Mouse (Mus musculus) heart, postnatal 0 days (tissue): ENCODE measurements at regions not wholly inside any gene's neighbourhood (a gene's known extent, or its start where the extent isn't known, plus 50 kb on each side); places are given as distances from the start of the nearest gene placed in this dataset.

ENCODE experiments used
- ATAC-seq: fragments of 200-750 bp; cut with Nextera tagmentation; 2 replicates; pipeline ENCODE4 v1.8.0; 2017; ENCODE audit warnings: low read depth, moderate number of reproducible peaks, moderate library complexity; ENCODE audit not compliant: insufficient read depth
- DNase-seq: peaks from one replicate; pipeline ENCODE4 v3.0.0-alpha.2; 2016; ENCODE audit warnings: low spot score
- H3K27ac ChIP-seq: fragments of 300-500 bp; sonication (generic); 2 replicates; pipeline ENCODE4 v1.5.1; 2014; ENCODE audit warnings: low read depth, mild to moderate bottlenecking
- H3K27me3 ChIP-seq: fragments of 300-500 bp; sonication (generic); 2 replicates; pipeline ENCODE4 v1.6.1; 2014; ENCODE audit warnings: low read length, mixed read lengths; ENCODE audit not compliant: control insufficient read depth, insufficient read depth
- H3K36me3 ChIP-seq: fragments of 300-500 bp; sonication (generic); replicated peaks from 2 replicates; pipeline ENCODE4 v1.6.1; 2014; ENCODE audit warnings: low read length, mixed read lengths; ENCODE audit not compliant: control insufficient read depth, insufficient read depth
- H3K4me1 ChIP-seq: fragments of 300-500 bp; sonication (generic); 2 replicates; pipeline ENCODE4 v1.6.1; 2014; ENCODE audit warnings: antibody characterized with exemption; ENCODE audit not compliant: control insufficient read depth, insufficient read depth
- H3K4me2 ChIP-seq: fragments of 300-500 bp; sonication (generic); 2 replicates; pipeline ENCODE4 v1.6.1; 2014; ENCODE audit warnings: low read depth, mild to moderate bottlenecking, low read length, moderate library complexity
- H3K4me3 ChIP-seq: fragments of 300-500 bp; sonication (generic); 2 replicates; pipeline ENCODE4 v1.5.1; 2014; ENCODE audit warnings: low read depth, low read length
- H3K9ac ChIP-seq: fragments of 300-500 bp; sonication (generic); replicated peaks from 2 replicates; pipeline ENCODE4 v1.6.1; 2014; ENCODE audit warnings: low read depth, low read length, mixed read lengths
- H3K9me3 ChIP-seq: fragments of 300-500 bp; sonication (generic); replicated peaks from 2 replicates; pipeline ENCODE4 v1.6.1; 2016; ENCODE audit warnings: low read length; ENCODE audit not compliant: control insufficient read depth
- CTCF ChIP-seq: IDR thresholded peaks from 2 replicates; pipeline ENCODE4 v1.5.1; 2016; ENCODE audit warnings: antibody characterized with exemption, control low read depth, low read depth
- EP300 ChIP-seq: IDR thresholded peaks from 2 replicates; pipeline ENCODE4 v1.6.1; 2016; ENCODE audit warnings: antibody characterized with exemption, low read depth
- WGBS: fragments of 180-500 bp; shearing (Covaris S2); extraction: QIAGEN DNeasy Blood & Tissue Kit; methylation state at CpG from one replicate; pipeline ENCODE4 v1.1.7; 2014; 5-methylcytosine and 5-hydroxymethylcytosine counted together

GRCm38 (mm10) chr8:7954851-7955250, 706.2 kb downstream of the Efnb2 start:
- DNase-seq: no peak
- H3K9ac ChIP-seq: no peak overlapping the region
- no peaks in the 10 kb centered on the region for H3K4me1 ChIP-seq
- no peak for TF ChIP-seq CTCF
- no peak for TF ChIP-seq EP300
- ATAC-seq: no peak
- no peaks in the 10 kb centered on the region for H3K36me3 ChIP-seq
- H3K4me2 ChIP-seq: no peak overlapping the region
- 80% methylated on average over 3 of the region's 3 CpGs for WGBS
- no peak overlapping the region for H3K4me3 ChIP-seq
- H3K27ac ChIP-seq: no peak overlapping the region
- no peaks in the 10 kb centered on the region for H3K27me3 ChIP-seq
- no peaks in the 10 kb centered on the region for H3K9me3 ChIP-seq

GRCm38 (mm10) chr8:7945966-7946775, 714.9 kb downstream of the Efnb2 start:
- Histone ChIP-seq H3K4me2 (no peak overlapping the region), H3K27me3 (no peaks in the 10 kb centered on the region), H3K36me3 (no peaks in the 10 kb centered on the region), H3K9ac (no peak overlapping the region), H3K4me3 (no peak overlapping the region), H3K27ac (no peak overlapping the region), H3K4me1 (no peaks in the 10 kb centered on the region), H3K9me3 (no peaks in the 10 kb centered on the region)
- WGBS: 78% methylated on average over 10 of the region's 10 CpGs
- TF ChIP-seq EP300 (no peak), CTCF (no peak)
- ATAC-seq (no peak), DNase-seq (no peak)

GRCm38 (mm10) chr8:7936596-7936995, 724.4 kb downstream of the Efnb2 start:
- no peak for DNase-seq
- TF ChIP-seq EP300 (no peak), CTCF (no peak)
- Histone ChIP-seq H3K4me2 (no peak overlapping the region), H3K4me1 (no peaks in the 10 kb centered on the region), H3K27ac (no peak overlapping the region), H3K9me3 (no peaks in the 10 kb centered on the region), H3K36me3 (no peaks in the 10 kb centered on the region), H3K27me3 (no peaks in the 10 kb centered on the region), H3K4me3 (no peak overlapping the region), H3K9ac (no peak overlapping the region)
- 83% methylated on average over 2 of the region's 2 CpGs for WGBS
- ATAC-seq: no peak

- H3K4me2 ChIP-seq: no peak overlapping the region
- WGBS: 61% methylated on average over 8 of the region's 8 CpGs
Observed at GRCm38 (mm10) chr8:7919416-7919815, 741.6 kb downstream of the Efnb2 start.

GRCm38 (mm10) chr8:7894338-7894737, 766.7 kb downstream of the Efnb2 start:
- Histone ChIP-seq H3K9me3 (no peaks in the 10 kb centered on the region), H3K27me3 (no peaks in the 10 kb centered on the region), H3K36me3 (no peaks in the 10 kb centered on the region), H3K9ac (no peak overlapping the region), H3K27ac (no peak overlapping the region), H3K4me1 (no peaks in the 10 kb centered on the region), H3K4me2 (no peak overlapping the region), H3K4me3 (no peak overlapping the region)
- no peak for DNase-seq
- no peak for TF ChIP-seq EP300
- TF ChIP-seq CTCF: no peak
- ATAC-seq: no peak
- 55% methylated on average over 3 of the region's 3 CpGs for WGBS

More at GRCm38 (mm10) chr8:7919416-7919815, 741.6 kb downstream of the Efnb2 start:
- H3K27ac ChIP-seq: no peak overlapping the region
- H3K9ac ChIP-seq: no peak overlapping the region
- ATAC-seq (no peak), DNase-seq (no peak)
- H3K4me1 ChIP-seq: no peaks in the 10 kb centered on the region
- no peaks in the 10 kb centered on the region for H3K9me3 ChIP-seq
- no peaks in the 10 kb centered on the region for H3K36me3 ChIP-seq
- TF ChIP-seq EP300 (no peak), CTCF (no peak)
- H3K27me3 ChIP-seq: no peaks in the 10 kb centered on the region
- no peak overlapping the region for H3K4me3 ChIP-seq

- DNase-seq: no peak
- ATAC-seq: no peak
Observed at GRCm38 (mm10) chr8:7853169-7853568, 807.9 kb downstream of the Efnb2 start.

More at GRCm38 (mm10) chr8:7853169-7853568, 807.9 kb downstream of the Efnb2 start:
- Histone ChIP-seq H3K9ac (no peak overlapping the region), H3K9me3 (no peaks in the 10 kb centered on the region), H3K4me3 (no peak overlapping the region), H3K36me3 (no peaks in the 10 kb centered on the region), H3K4me1 (peaks cover 4% of the 10 kb centered on the region; the same call in 1 of the 2 replicates), H3K27me3 (no peaks in the 10 kb centered on the region), H3K4me2 (no peak overlapping the region), H3K27ac (no peak overlapping the region)
- WGBS: 71% methylated on average over 1 of the region's 1 CpGs
- no peak for TF ChIP-seq EP300
- no peak for TF ChIP-seq CTCF
